Mouse (Mus musculus): ENCODE data around the gene Gstz1. TPM values are rescaled to one million over a fixed set of nuclear protein-coding genes. Genes with fewer than 3 reads are reported as not detected.

The Gstz1 gene
- polyA plus RNA-seq, 1 experiment from 2014 or later, result 42.7 TPM

DNA sequence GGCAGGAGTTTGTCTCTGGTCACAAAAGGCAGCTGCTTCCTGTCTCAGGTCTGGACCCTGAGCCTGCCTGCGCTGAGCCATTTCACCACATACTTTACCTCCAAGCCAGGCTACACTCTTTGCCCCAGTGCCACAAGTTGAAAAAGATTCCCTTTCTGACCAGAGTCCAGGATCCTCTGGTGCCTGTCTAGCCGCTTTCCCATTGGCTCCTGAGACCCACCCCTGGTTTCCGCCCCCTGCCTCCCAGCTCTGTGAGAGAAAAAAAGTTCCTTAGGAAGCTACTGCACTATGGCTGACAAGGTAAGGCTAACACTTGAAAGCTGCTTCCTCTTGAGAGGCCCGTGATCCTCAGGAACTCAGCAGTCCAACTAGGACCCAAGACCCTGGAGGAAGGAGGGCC is 10.4 kb downstream of the Gstz1 start:
- Histone ChIP-seq H3K9ac (ENCODE audit: low read length) (no peak overlapping the region), H3K4me3 (ENCODE audit: control insufficient read depth in 1 of 2, insufficient read depth in 1 of 2, low read depth in 1 of 2, low read length in 2 of 2) (no peak overlapping the region)
- 51% methylated on average over 4 of the region's 4 CpGs for WGBS

DNA sequence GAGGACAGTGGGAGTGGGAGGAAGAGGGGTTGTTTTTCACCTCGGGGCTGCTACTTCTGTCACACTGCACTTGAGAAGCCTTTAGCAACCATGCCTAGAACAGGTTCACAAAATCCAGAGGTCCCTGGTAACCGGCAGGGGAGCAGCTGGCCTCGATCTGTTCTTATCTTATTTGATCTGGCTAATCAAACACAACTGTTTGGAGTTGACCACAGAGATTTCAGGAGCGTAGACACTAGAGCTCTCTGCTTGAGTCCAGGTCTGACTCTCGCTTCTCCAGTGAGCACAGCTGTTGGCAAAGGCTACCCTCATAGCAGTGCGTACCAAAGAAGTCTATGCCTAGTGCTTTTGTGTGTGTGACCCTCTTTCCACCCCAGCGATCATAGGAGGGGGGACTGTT is 11.1 kb downstream of the Gstz1 start:
- ATAC-seq (ENCODE audit: insufficient number of reproducible peaks, insufficient read depth, low FRiP score, low read depth), result no peak
- no peaks in the 10 kb centered on the region for H3K9me3 ChIP-seq (ENCODE audit: control insufficient read depth, low read length)
- H3K27me3 ChIP-seq (ENCODE audit: control insufficient read depth, insufficient read depth, low read length), result no peaks in the 10 kb centered on the region
- no peak overlapping the region for H3K27ac ChIP-seq (replicated peaks in 1 of 2; ENCODE audit: control insufficient read depth in 1 of 2, insufficient read depth in 1 of 2, low read depth in 2 of 2, low read length in 2 of 2)
- H3K4me2 ChIP-seq (ENCODE audit: low read length), result no peak overlapping the region
- no peak overlapping the region for H3K4me3 ChIP-seq (ENCODE audit: control insufficient read depth in 1 of 2, insufficient read depth in 1 of 2, low read depth in 1 of 2, low read length in 2 of 2)
- H3K4me1 ChIP-seq (ENCODE audit: control insufficient read depth in 2 of 2, insufficient read depth in 2 of 2, low read length in 2 of 2), result no peaks in the 10 kb centered on the region; a peak in 1 of 4 replicates
- no peak overlapping the region for H3K9ac ChIP-seq (ENCODE audit: low read length)
- WGBS, result 73% methylated on average over 7 of the region's 7 CpGs
- peaks cover 8% of the 10 kb centered on the region; the same call in 1 of the 2 replicates for H3K36me3 ChIP-seq (ENCODE audit: control insufficient read depth, insufficient read depth, low read length)

More for the DNA sequence above, 10.4 kb downstream of the Gstz1 start:
- no peaks in the 10 kb centered on the region for H3K27me3 ChIP-seq (ENCODE audit: control insufficient read depth, insufficient read depth, low read length)
- ATAC-seq (ENCODE audit: insufficient number of reproducible peaks, insufficient read depth, low FRiP score, low read depth), result no peak
- H3K4me2 ChIP-seq (ENCODE audit: low read length), result no peak overlapping the region
- peaks cover 4% of the 10 kb centered on the region; the same call in 1 of the 2 replicates for H3K9me3 ChIP-seq (ENCODE audit: control insufficient read depth, low read length)
- no peaks in the 10 kb centered on the region; a peak in 1 of 4 replicates for H3K4me1 ChIP-seq (ENCODE audit: control insufficient read depth in 2 of 2, insufficient read depth in 2 of 2, low read length in 2 of 2)
- H3K36me3 ChIP-seq (ENCODE audit: control insufficient read depth, insufficient read depth, low read length), result 0 out of 2 replicates have a peak, but pooled peaks cover 3% of the 10 kb centered on the region
- no peak overlapping the region for H3K27ac ChIP-seq (replicated peaks in 1 of 2; ENCODE audit: control insufficient read depth in 1 of 2, insufficient read depth in 1 of 2, low read depth in 2 of 2, low read length in 2 of 2)

DNA sequence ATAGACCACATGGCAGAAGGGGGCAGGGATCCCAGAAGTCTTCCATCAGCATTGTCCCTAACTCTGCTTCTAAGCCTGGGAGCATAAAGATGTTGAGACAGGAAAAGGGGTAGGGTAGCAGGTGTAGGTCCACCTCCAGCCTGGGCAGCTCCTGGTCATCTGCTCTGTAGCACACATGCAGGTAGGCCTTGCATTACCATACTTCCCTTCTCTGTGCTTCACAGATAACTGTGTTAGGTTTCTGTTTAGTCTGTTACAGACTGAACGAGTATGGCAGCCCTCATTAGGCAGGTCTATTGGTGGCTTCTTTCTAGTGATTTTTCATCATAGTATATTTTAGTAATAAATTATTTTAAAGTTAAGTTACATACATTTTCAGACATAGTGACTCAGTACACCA is 13.3 kb downstream of the Gstz1 start:
- Histone ChIP-seq H3K4me2 (ENCODE audit: low read length) (no peak overlapping the region), H3K9ac (ENCODE audit: low read length) (no peak overlapping the region), H3K4me1 (ENCODE audit: control insufficient read depth in 2 of 2, insufficient read depth in 2 of 2, low read length in 2 of 2) (no peaks in the 10 kb centered on the region; a peak in 1 of 4 replicates), H3K27me3 (ENCODE audit: control insufficient read depth, insufficient read depth, low read length) (no peaks in the 10 kb centered on the region), H3K27ac (replicated peaks in 1 of 2; ENCODE audit: control insufficient read depth in 1 of 2, insufficient read depth in 1 of 2, low read depth in 2 of 2, low read length in 2 of 2) (no peak overlapping the region), H3K4me3 (ENCODE audit: control insufficient read depth in 1 of 2, insufficient read depth in 1 of 2, low read depth in 1 of 2, low read length in 2 of 2) (no peak overlapping the region), H3K9me3 (ENCODE audit: control insufficient read depth, low read length) (no peaks in the 10 kb centered on the region), H3K36me3 (ENCODE audit: control insufficient read depth, insufficient read depth, low read length) (peaks cover 16% of the 10 kb centered on the region; the same call in 1 of the 2 replicates)
- 80% methylated on average over 1 of the region's 1 CpGs for WGBS
- no peak for ATAC-seq (ENCODE audit: insufficient number of reproducible peaks, insufficient read depth, low FRiP score, low read depth)

DNA sequence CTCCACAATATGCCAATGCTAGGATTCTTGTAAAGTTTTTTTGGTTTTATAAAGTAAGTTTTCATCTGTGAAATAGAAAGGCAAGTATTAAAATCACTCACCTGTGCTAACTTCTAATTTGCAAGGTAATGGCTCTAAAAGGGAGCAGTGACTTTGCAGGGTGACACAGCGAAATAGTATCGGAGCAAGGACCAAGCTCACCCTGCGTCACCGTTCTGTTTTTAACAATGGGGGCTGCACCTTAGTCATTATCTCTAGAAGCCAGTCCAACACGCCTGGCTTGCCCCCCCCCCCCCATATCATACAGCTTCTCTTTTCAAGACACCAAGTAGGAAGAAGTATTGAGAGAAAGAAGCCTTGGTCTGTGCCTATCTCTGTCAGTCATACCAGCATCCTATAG is 13.8 kb downstream of the Gstz1 start:
- peaks cover 21% of the 10 kb centered on the region for H3K36me3 ChIP-seq (ENCODE audit: control insufficient read depth, insufficient read depth, low read length)
- no peak overlapping the region for H3K27ac ChIP-seq (replicated peaks in 1 of 2; ENCODE audit: control insufficient read depth in 1 of 2, insufficient read depth in 1 of 2, low read depth in 2 of 2, low read length in 2 of 2)
- WGBS, result 81% methylated on average over 5 of the region's 5 CpGs
- no peak overlapping the region for H3K9ac ChIP-seq (ENCODE audit: low read length)
- no peak overlapping the region for H3K4me3 ChIP-seq (ENCODE audit: control insufficient read depth in 1 of 2, insufficient read depth in 1 of 2, low read depth in 1 of 2, low read length in 2 of 2)
- ATAC-seq (ENCODE audit: insufficient number of reproducible peaks, insufficient read depth, low FRiP score, low read depth), result no peak
- no peaks in the 10 kb centered on the region for H3K27me3 ChIP-seq (ENCODE audit: control insufficient read depth, insufficient read depth, low read length)
- H3K9me3 ChIP-seq (ENCODE audit: control insufficient read depth, low read length), result no peaks in the 10 kb centered on the region
- no peak overlapping the region for H3K4me2 ChIP-seq (ENCODE audit: low read length)
- no peaks in the 10 kb centered on the region; a peak in 1 of 4 replicates for H3K4me1 ChIP-seq (ENCODE audit: control insufficient read depth in 2 of 2, insufficient read depth in 2 of 2, low read length in 2 of 2)

DNA sequence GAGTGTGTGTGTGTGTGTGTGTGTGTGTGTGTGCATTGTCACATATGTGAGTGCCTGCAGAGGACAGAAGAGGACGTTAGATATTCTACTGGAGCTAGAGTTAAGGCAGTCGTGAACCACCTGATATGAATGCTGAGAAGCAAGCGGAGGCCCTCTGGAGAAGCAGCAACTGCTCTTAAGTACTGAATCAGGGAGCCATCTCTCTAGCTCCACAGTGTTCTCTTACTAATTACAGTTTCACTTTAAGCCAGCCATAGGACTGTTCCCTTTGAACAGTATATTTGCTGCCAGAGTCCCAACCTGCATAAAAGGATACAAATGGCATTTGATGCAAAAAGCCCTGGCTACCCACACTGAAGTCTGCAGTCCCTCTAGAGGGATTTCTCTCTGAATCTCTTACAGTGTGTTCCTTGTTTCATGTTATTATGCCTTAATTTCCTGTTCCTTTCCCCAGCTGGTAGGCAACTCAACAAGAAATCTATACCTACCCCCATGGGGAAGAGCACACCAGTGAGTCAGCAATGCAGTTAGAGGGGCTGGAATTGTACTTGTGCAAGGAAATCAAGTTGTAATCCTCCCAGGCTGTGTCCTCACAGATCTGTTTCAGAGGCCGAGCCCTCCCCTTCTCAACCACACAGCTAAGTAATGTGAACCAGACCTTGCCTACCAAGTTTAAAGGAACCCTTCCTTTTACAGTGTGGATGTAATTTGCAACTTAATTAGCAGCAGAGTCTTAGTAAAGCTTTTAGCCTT is 28.4 kb downstream of the Gstz1 start:
- no peak overlapping the region for H3K4me3 ChIP-seq (ENCODE audit: control insufficient read depth in 1 of 2, insufficient read depth in 1 of 2, low read depth in 1 of 2, low read length in 2 of 2)
- no peaks in the 10 kb centered on the region for H3K9me3 ChIP-seq (ENCODE audit: control insufficient read depth, low read length)
- H3K4me1 ChIP-seq (ENCODE audit: control insufficient read depth in 2 of 2, insufficient read depth in 2 of 2, low read length in 2 of 2), result no peaks in the 10 kb centered on the region
- H3K27ac ChIP-seq (replicated peaks in 1 of 2; ENCODE audit: control insufficient read depth in 1 of 2, insufficient read depth in 1 of 2, low read depth in 2 of 2, low read length in 2 of 2), result no peak overlapping the region
- 53% methylated on average over 4 of the region's 4 CpGs for WGBS
- no peaks in the 10 kb centered on the region for H3K27me3 ChIP-seq (ENCODE audit: control insufficient read depth, insufficient read depth, low read length)
- no peak overlapping the region for H3K9ac ChIP-seq (ENCODE audit: low read length)
- H3K36me3 ChIP-seq (ENCODE audit: control insufficient read depth, insufficient read depth, low read length), result peaks cover 13% of the 10 kb centered on the region; the same call in 1 of the 2 replicates
- H3K4me2 ChIP-seq (ENCODE audit: low read length), result no peak overlapping the region
- ATAC-seq (ENCODE audit: insufficient number of reproducible peaks, insufficient read depth, low FRiP score, low read depth), result no peak

DNA sequence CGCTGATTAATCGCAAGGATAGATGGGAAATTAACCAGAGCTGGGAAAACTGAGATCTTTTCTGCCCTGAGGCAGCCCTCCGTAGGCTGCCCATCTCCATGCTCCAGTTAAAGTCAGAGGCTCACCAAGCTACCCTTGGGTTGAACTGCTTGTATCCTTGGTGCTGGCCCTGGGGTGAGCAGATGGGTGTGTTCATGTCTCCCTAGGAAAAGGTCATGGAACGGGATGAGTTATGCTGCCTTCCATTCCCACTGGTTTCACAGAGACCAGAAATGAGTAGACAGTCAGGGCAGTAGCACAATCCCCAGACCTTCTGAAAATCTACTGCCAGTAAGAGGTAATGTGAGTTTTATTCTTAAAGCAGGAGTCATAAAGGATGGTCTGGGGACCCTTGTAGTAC is 30.7 kb downstream of the Gstz1 start:
- ATAC-seq (ENCODE audit: insufficient number of reproducible peaks, insufficient read depth, low FRiP score, low read depth), result no peak
- 95% methylated on average over 4 of the region's 4 CpGs for WGBS
- no peaks in the 10 kb centered on the region for H3K27me3 ChIP-seq (ENCODE audit: control insufficient read depth, insufficient read depth, low read length)
- H3K4me1 ChIP-seq (ENCODE audit: control insufficient read depth in 2 of 2, insufficient read depth in 2 of 2, low read length in 2 of 2), result no peaks in the 10 kb centered on the region
- H3K9ac ChIP-seq (ENCODE audit: low read length), result no peak overlapping the region
- no peak overlapping the region for H3K4me2 ChIP-seq (ENCODE audit: low read length)
- H3K4me3 ChIP-seq (ENCODE audit: control insufficient read depth in 1 of 2, insufficient read depth in 1 of 2, low read depth in 1 of 2, low read length in 2 of 2), result no peak overlapping the region
- H3K9me3 ChIP-seq (ENCODE audit: control insufficient read depth, low read length), result no peaks in the 10 kb centered on the region
- H3K36me3 ChIP-seq (ENCODE audit: control insufficient read depth, insufficient read depth, low read length), result no peaks in the 10 kb centered on the region
- no peak overlapping the region for H3K27ac ChIP-seq (replicated peaks in 1 of 2; ENCODE audit: control insufficient read depth in 1 of 2, insufficient read depth in 1 of 2, low read depth in 2 of 2, low read length in 2 of 2)

DNA sequence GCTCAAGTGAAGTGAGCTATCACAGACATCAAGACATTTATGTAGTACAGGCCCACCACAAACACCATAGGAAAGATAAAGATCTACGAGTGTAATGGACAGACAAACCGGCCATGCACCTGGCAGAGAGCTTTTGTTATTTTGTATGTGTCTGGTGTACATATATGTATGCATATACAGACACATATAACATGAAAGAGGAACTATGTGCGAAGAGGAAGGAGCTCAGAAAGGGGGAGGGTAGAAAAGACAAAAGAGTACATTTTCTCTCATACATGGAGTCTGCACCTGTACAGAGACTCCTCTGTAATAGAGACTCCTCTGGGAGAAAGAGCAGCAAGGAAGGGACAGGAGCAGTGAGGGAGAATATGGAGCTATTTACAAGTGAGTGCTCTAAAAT is 46.0 kb downstream of the Gstz1 start:
- no peak for ATAC-seq (ENCODE audit: insufficient number of reproducible peaks, insufficient read depth, low FRiP score, low read depth)
- Histone ChIP-seq H3K4me3 (ENCODE audit: control insufficient read depth in 1 of 2, insufficient read depth in 1 of 2, low read depth in 1 of 2, low read length in 2 of 2) (no peak overlapping the region), H3K9me3 (ENCODE audit: control insufficient read depth, low read length) (no peaks in the 10 kb centered on the region), H3K4me1 (ENCODE audit: control insufficient read depth in 2 of 2, insufficient read depth in 2 of 2, low read length in 2 of 2) (no peaks in the 10 kb centered on the region), H3K4me2 (ENCODE audit: low read length) (no peak overlapping the region), H3K36me3 (ENCODE audit: control insufficient read depth, insufficient read depth, low read length) (no peaks in the 10 kb centered on the region), H3K27me3 (ENCODE audit: control insufficient read depth, insufficient read depth, low read length) (no peaks in the 10 kb centered on the region), H3K27ac (replicated peaks in 1 of 2; ENCODE audit: control insufficient read depth in 1 of 2, insufficient read depth in 1 of 2, low read depth in 2 of 2, low read length in 2 of 2) (no peak overlapping the region), H3K9ac (ENCODE audit: low read length) (no peak overlapping the region)
- 82% methylated on average over 3 of the region's 3 CpGs for WGBS

DNA sequence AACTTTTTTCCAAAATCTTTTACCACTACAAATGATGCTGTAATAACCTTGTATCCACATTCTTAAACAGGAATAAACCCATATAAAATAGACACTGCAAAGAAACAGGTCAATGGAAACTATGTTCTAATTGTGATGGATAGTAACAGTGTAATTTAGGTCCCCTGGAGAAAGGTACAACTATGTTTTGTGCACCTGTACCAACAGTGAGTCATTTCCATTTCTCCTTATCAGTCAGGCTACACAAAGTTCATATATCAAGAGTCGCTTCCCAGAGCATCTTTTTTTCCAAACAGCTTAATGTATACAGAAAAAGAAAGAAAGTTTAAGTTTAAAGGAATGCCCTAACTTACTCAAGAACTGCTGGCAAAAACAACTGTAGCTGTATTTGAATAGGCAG is 48.1 kb downstream of the Gstz1 start:
- 72% methylated on average over 1 of the region's 1 CpGs for WGBS
- Histone ChIP-seq H3K9me3 (ENCODE audit: control insufficient read depth, low read length) (no peaks in the 10 kb centered on the region), H3K36me3 (ENCODE audit: control insufficient read depth, insufficient read depth, low read length) (no peaks in the 10 kb centered on the region), H3K4me1 (ENCODE audit: control insufficient read depth in 2 of 2, insufficient read depth in 2 of 2, low read length in 2 of 2) (peaks cover 0 to 7% of the 10 kb centered on the region in 2 experiments; a peak in 3 of 4 replicates), H3K4me3 (ENCODE audit: control insufficient read depth in 1 of 2, insufficient read depth in 1 of 2, low read depth in 1 of 2, low read length in 2 of 2) (no peak overlapping the region), H3K9ac (ENCODE audit: low read length) (no peak overlapping the region), H3K4me2 (ENCODE audit: low read length) (no peak overlapping the region), H3K27ac (replicated peaks in 1 of 2; ENCODE audit: control insufficient read depth in 1 of 2, insufficient read depth in 1 of 2, low read depth in 2 of 2, low read length in 2 of 2) (no peak overlapping the region), H3K27me3 (ENCODE audit: control insufficient read depth, insufficient read depth, low read length) (no peaks in the 10 kb centered on the region)
- no peak for ATAC-seq (ENCODE audit: insufficient number of reproducible peaks, insufficient read depth, low FRiP score, low read depth)
